Mouse (Mus musculus) hindbrain, embryonic 14.5 days (tissue): ENCODE results near the gene Ankrd16. TPM values are rescaled to one million over a fixed set of nuclear protein-coding genes. Genes with fewer than 3 reads are reported as not detected.

Experiments used
- ATAC-seq: fragments of 200-750 bp; cut with Nextera tagmentation; 2 replicates; pipeline ENCODE4 v1.8.0; 2017; ENCODE audit warnings: moderate number of reproducible peaks, mild to moderate bottlenecking, moderate TSS enrichment, moderate library complexity; ENCODE audit not compliant: low FRiP score
- DNase-seq: peaks from one replicate; pipeline ENCODE4 v3.0.0-alpha.2; 2015; ENCODE audit warnings: low spot score
- H3K27ac ChIP-seq: fragments of 300-500 bp; sonication (generic); 2 replicates; pipeline ENCODE4 v1.5.1; 2014; ENCODE audit warnings: mild to moderate bottlenecking, moderate library complexity
- H3K27me3 ChIP-seq: fragments of 300-500 bp; sonication (generic); 2 replicates; pipeline ENCODE4 v1.6.1; 2014; ENCODE audit warnings: mild to moderate bottlenecking, low read length, mixed read lengths; ENCODE audit not compliant: control insufficient read depth, insufficient read depth
- H3K36me3 ChIP-seq: fragments of 300-500 bp; sonication (generic); replicated peaks from 2 replicates; pipeline ENCODE4 v1.6.1; 2014; ENCODE audit not compliant: control insufficient read depth, insufficient read depth
- H3K4me1 ChIP-seq: fragments of 300-500 bp; sonication (generic); replicated peaks from 2 replicates; pipeline ENCODE4 v1.6.1; 2014; ENCODE audit warnings: antibody characterized with exemption, low read length, mixed read lengths; ENCODE audit not compliant: control insufficient read depth, insufficient read depth
- H3K4me2 ChIP-seq: fragments of 300-500 bp; sonication (generic); replicated peaks from 2 replicates; pipeline ENCODE4 v1.6.1; 2014; ENCODE audit warnings: mild to moderate bottlenecking, moderate library complexity
- H3K4me3 ChIP-seq: fragments of 300-500 bp; sonication (generic); replicated peaks from 2 replicates; pipeline ENCODE4 v1.5.1; 2014; ENCODE audit warnings: mild to moderate bottlenecking, low read length
- H3K9ac ChIP-seq: fragments of 300-500 bp; sonication (generic); 2 replicates; pipeline ENCODE4 v1.6.1; 2014
- H3K9me3 ChIP-seq: fragments of 300-500 bp; sonication (generic); 2 replicates; pipeline ENCODE4 v1.6.1; 2016; ENCODE audit warnings: low read length; ENCODE audit not compliant: control insufficient read depth
- WGBS: fragments of 180-500 bp; shearing (Covaris S2); extraction: QIAGEN DNeasy Blood & Tissue Kit; methylation state at CpG from one replicate; pipeline ENCODE4 v1.1.7; 2014; 5-methylcytosine and 5-hydroxymethylcytosine counted together
- polyA plus RNA-seq: library from polyadenylated mRNA; unstranded; fragments of >200 nt; fragmentation: Nextera tagmentation; extraction: Ambion mirVana; gene quantifications from 2 replicates; pipeline ENCODE4 v1.2.1, GENCODE M21; 2014

Gene Ankrd16
- polyA plus RNA-seq, 1 experiment from 2014 or later = 28.4 TPM

GRCm38 (mm10) chr2:11767161-11767545, 10.5 kb upstream of the Ankrd16 start:
- WGBS = 89% methylated on average over 10 of the region's 10 CpGs
- Histone ChIP-seq H3K4me1 (no peaks in the 10 kb centered on the region), H3K4me3 (no peak overlapping the region), H3K27ac (no peak overlapping the region), H3K27me3 (no peaks in the 10 kb centered on the region), H3K9ac (no peak overlapping the region), H3K9me3 (no peaks in the 10 kb centered on the region), H3K36me3 (peaks cover 70% of the 10 kb centered on the region), H3K4me2 (no peak overlapping the region)
- ATAC-seq = no peak
- DNase-seq = no peak

GRCm38 (mm10) chr2:11771701-11772100, 6.0 kb upstream of the Ankrd16 start:
- Histone ChIP-seq H3K9ac (no peak overlapping the region), H3K4me1 (peaks cover 15% of the 10 kb centered on the region), H3K4me3 (no peak overlapping the region), H3K36me3 (peaks cover 26% of the 10 kb centered on the region), H3K27me3 (no peaks in the 10 kb centered on the region), H3K9me3 (no peaks in the 10 kb centered on the region), H3K4me2 (no peak overlapping the region), H3K27ac (no peak overlapping the region)
- DNase-seq = no peak
- WGBS = 91% methylated on average over 4 of the region's 4 CpGs
- no peak for ATAC-seq

- no peaks in the 10 kb centered on the region for H3K9me3 ChIP-seq
- peaks cover 19% of the 10 kb centered on the region for H3K36me3 ChIP-seq
- DNase-seq (no peak), ATAC-seq (no peak)
- no peak overlapping the region for H3K27ac ChIP-seq
- 87% methylated on average over 4 of the region's 4 CpGs for WGBS
- peaks cover 16% of the 10 kb centered on the region for H3K4me1 ChIP-seq
- H3K4me3 ChIP-seq = no peak overlapping the region
- no peaks in the 10 kb centered on the region for H3K27me3 ChIP-seq
- no peak overlapping the region for H3K4me2 ChIP-seq
- no peak overlapping the region for H3K9ac ChIP-seq
Observed at GRCm38 (mm10) chr2:11772401-11772800, 5.3 kb upstream of the Ankrd16 start.

GRCm38 (mm10) chr2:11774426-11774825, 3.2 kb upstream of the Ankrd16 start:
- Histone ChIP-seq H3K9me3 (no peaks in the 10 kb centered on the region), H3K4me1 (peaks cover 21% of the 10 kb centered on the region), H3K27me3 (no peaks in the 10 kb centered on the region), H3K4me3 (no peak overlapping the region), H3K27ac (no peak overlapping the region), H3K9ac (no peak overlapping the region), H3K4me2 (no peak overlapping the region), H3K36me3 (peaks cover 5% of the 10 kb centered on the region)
- DNase-seq = no peak
- no peak for ATAC-seq
- 90% methylated on average over 10 of the region's 10 CpGs for WGBS

- 73% methylated on average over 5 of the region's 5 CpGs for WGBS
- Histone ChIP-seq H3K9ac (no peak overlapping the region), H3K4me2 (no peak overlapping the region), H3K27me3 (no peaks in the 10 kb centered on the region), H3K9me3 (no peaks in the 10 kb centered on the region), H3K4me1 (peaks cover 28% of the 10 kb centered on the region), H3K4me3 (no peak overlapping the region), H3K36me3 (peaks cover 4% of the 10 kb centered on the region; the same call in 1 of the 2 replicates), H3K27ac (no peak overlapping the region)
- no peak for DNase-seq
- ATAC-seq = no peak
Observed at GRCm38 (mm10) chr2:11775121-11775520, 2.6 kb upstream of the Ankrd16 start.

GRCm38 (mm10) chr2:11776415-11776814, 1.3 kb upstream of the Ankrd16 start:
- H3K9me3 ChIP-seq = no peaks in the 10 kb centered on the region
- H3K36me3 ChIP-seq = peaks cover 16% of the 10 kb centered on the region
- H3K9ac ChIP-seq = peak overlapping the region; percentile 78
- H3K27me3 ChIP-seq = no peaks in the 10 kb centered on the region
- H3K27ac ChIP-seq = 0 out of 2 replicates have a peak overlapping the region, but pooled peaks have one; percentile 83
- peak overlapping the region; percentile 83 for H3K4me2 ChIP-seq
- ATAC-seq (no peak), DNase-seq (no peak)
- peaks cover 28% of the 10 kb centered on the region for H3K4me1 ChIP-seq
- H3K4me3 ChIP-seq = peak overlapping the region; percentile 71
- WGBS = 56% methylated on average over 8 of the region's 8 CpGs

- H3K4me3 ChIP-seq = peak overlapping the region; percentile 71
- H3K27me3 ChIP-seq = no peaks in the 10 kb centered on the region
- peak overlapping the region; percentile 80 for H3K9ac ChIP-seq
- H3K9me3 ChIP-seq = no peaks in the 10 kb centered on the region
- peak overlapping the region; percentile 92 for H3K27ac ChIP-seq
- H3K36me3 ChIP-seq = peaks cover 35% of the 10 kb centered on the region
- DNase-seq (peak; percentile 81), ATAC-seq (peak; percentile 89)
- peak overlapping the region; percentile 68 for H3K4me2 ChIP-seq
- H3K4me1 ChIP-seq = peaks cover 28% of the 10 kb centered on the region
- under 1% methylated on average over 43 of the region's 43 CpGs for WGBS
Observed at GRCm38 (mm10) chr2:11778087-11778823, 579 bp downstream of the Ankrd16 start.

- WGBS = 94% methylated on average over 6 of the region's 6 CpGs
Observed at GRCm38 (mm10) chr2:11784159-11784558, 6.5 kb downstream of the Ankrd16 start.

GRCm38 (mm10) chr2:11794668-11795067, 17.0 kb downstream of the Ankrd16 start:
- DNase-seq = no peak
- Histone ChIP-seq H3K36me3 (peaks cover 59% of the 10 kb centered on the region), H3K4me2 (no peak overlapping the region), H3K9ac (no peak overlapping the region), H3K4me1 (no peaks in the 10 kb centered on the region), H3K27ac (no peak overlapping the region), H3K27me3 (no peaks in the 10 kb centered on the region), H3K9me3 (no peaks in the 10 kb centered on the region), H3K4me3 (no peak overlapping the region)
- 75% methylated on average over 4 of the region's 4 CpGs for WGBS
- no peak for ATAC-seq

More at GRCm38 (mm10) chr2:11784159-11784558, 6.5 kb downstream of the Ankrd16 start:
- no peak overlapping the region for H3K4me3 ChIP-seq
- H3K4me2 ChIP-seq = no peak overlapping the region
- no peak for ATAC-seq
- H3K36me3 ChIP-seq = peaks cover 92% of the 10 kb centered on the region
- H3K27me3 ChIP-seq = no peaks in the 10 kb centered on the region
- no peak overlapping the region for H3K27ac ChIP-seq
- no peak overlapping the region for H3K9ac ChIP-seq
- H3K4me1 ChIP-seq = peaks cover 9% of the 10 kb centered on the region
- no peak for DNase-seq
- H3K9me3 ChIP-seq = no peaks in the 10 kb centered on the region
